Mouse (Mus musculus): ENCODE measurements at regions not wholly inside any gene's neighbourhood (a gene's known extent, or its start where the extent isn't known, plus 50 kb on each side); places are given as distances from the start of the nearest gene placed in this dataset.

GRCm38 (mm10) chr2:159422281-159422937 is 627.8 kb downstream of the Dhx35 start:
- Histone ChIP-seq H3K36me3 (no peaks in the 10 kb centered on the region), H3K27me3 (replicated peaks) (no peaks in the 10 kb centered on the region), H3K27ac (no peak overlapping the region), H3K9me3 (no peaks in the 10 kb centered on the region), H3K4me2 (no peak overlapping the region), H3K4me1 (no peaks in the 10 kb centered on the region), H3K4me3 (replicated peaks) (no peak overlapping the region), H3K9ac (no peak overlapping the region)
- 22% methylated on average over 7 of the region's 7 CpGs for WGBS
- no peak for ATAC-seq (ENCODE audit: insufficient read depth, low FRiP score, low read depth)

GRCm38 (mm10) chr2:159428201-159428600 is 633.6 kb downstream of the Dhx35 start:
- no peak for ATAC-seq (ENCODE audit: insufficient read depth, low FRiP score, low read depth)
- H3K4me1 ChIP-seq: no peaks in the 10 kb centered on the region
- H3K9me3 ChIP-seq: no peaks in the 10 kb centered on the region
- H3K27me3 ChIP-seq (replicated peaks): no peaks in the 10 kb centered on the region
- no peak overlapping the region for H3K27ac ChIP-seq
- no peak overlapping the region for H3K4me2 ChIP-seq
- H3K4me3 ChIP-seq (replicated peaks): no peak overlapping the region
- H3K36me3 ChIP-seq: no peaks in the 10 kb centered on the region
- 24% methylated on average over 1 of the region's 1 CpGs for WGBS
- H3K9ac ChIP-seq: no peak overlapping the region

- H3K27me3 ChIP-seq (replicated peaks): no peaks in the 10 kb centered on the region
- WGBS: 66% methylated on average over 5 of the region's 5 CpGs
- ATAC-seq (ENCODE audit: insufficient read depth, low FRiP score, low read depth): no peak
- no peak overlapping the region for H3K4me3 ChIP-seq (replicated peaks)
- no peak overlapping the region for H3K27ac ChIP-seq
- H3K9me3 ChIP-seq: no peaks in the 10 kb centered on the region
- H3K9ac ChIP-seq: no peak overlapping the region
- H3K36me3 ChIP-seq: no peaks in the 10 kb centered on the region
- H3K4me1 ChIP-seq: no peaks in the 10 kb centered on the region
- no peak overlapping the region for H3K4me2 ChIP-seq
These were observed 636.1 kb downstream of the Dhx35 start for GRCm38 (mm10) chr2:159430577-159431329.

GRCm38 (mm10) chr2:159438961-159439360 is 644.4 kb downstream of the Dhx35 start:
- Histone ChIP-seq H3K27me3 (replicated peaks) (no peaks in the 10 kb centered on the region), H3K36me3 (no peaks in the 10 kb centered on the region), H3K4me2 (no peak overlapping the region), H3K9ac (no peak overlapping the region), H3K4me1 (no peaks in the 10 kb centered on the region), H3K9me3 (no peaks in the 10 kb centered on the region), H3K27ac (no peak overlapping the region), H3K4me3 (replicated peaks) (no peak overlapping the region)
- whole genome bisulfite sequencing: 68% methylated on average over 6 of the region's 6 CpGs
- ATAC-seq (ENCODE audit: insufficient read depth, low FRiP score, low read depth): no peak

- Histone ChIP-seq H3K36me3 (no peaks in the 10 kb centered on the region), H3K27me3 (replicated peaks) (no peaks in the 10 kb centered on the region), H3K9ac (no peak overlapping the region), H3K4me3 (replicated peaks) (no peak overlapping the region), H3K4me1 (no peaks in the 10 kb centered on the region), H3K9me3 (no peaks in the 10 kb centered on the region), H3K27ac (no peak overlapping the region), H3K4me2 (no peak overlapping the region)
- WGBS: 29% methylated on average over 8 of the region's 8 CpGs
- ATAC-seq (ENCODE audit: insufficient read depth, low FRiP score, low read depth): no peak
These were observed 649.0 kb downstream of the Dhx35 start for GRCm38 (mm10) chr2:159443581-159443980.

GRCm38 (mm10) chr2:159446434-159446833 is 651.8 kb downstream of the Dhx35 start:
- Histone ChIP-seq H3K4me3 (replicated peaks) (no peak overlapping the region), H3K27me3 (replicated peaks) (no peaks in the 10 kb centered on the region), H3K4me2 (no peak overlapping the region), H3K4me1 (no peaks in the 10 kb centered on the region), H3K9me3 (no peaks in the 10 kb centered on the region), H3K36me3 (no peaks in the 10 kb centered on the region), H3K27ac (no peak overlapping the region), H3K9ac (no peak overlapping the region)
- WGBS: 45% methylated on average over 5 of the region's 5 CpGs
- no peak for ATAC-seq (ENCODE audit: insufficient read depth, low FRiP score, low read depth)

- H3K27ac ChIP-seq: no peak overlapping the region
- 39% methylated on average over 5 of the region's 5 CpGs for WGBS
- H3K27me3 ChIP-seq (replicated peaks): no peaks in the 10 kb centered on the region
- H3K4me2 ChIP-seq: no peak overlapping the region
- no peak for ATAC-seq (ENCODE audit: insufficient read depth, low FRiP score, low read depth)
- no peak overlapping the region for H3K9ac ChIP-seq
- no peaks in the 10 kb centered on the region for H3K4me1 ChIP-seq
- H3K36me3 ChIP-seq: no peaks in the 10 kb centered on the region
- H3K4me3 ChIP-seq (replicated peaks): no peak overlapping the region
- H3K9me3 ChIP-seq: no peaks in the 10 kb centered on the region
These were observed 652.3 kb downstream of the Dhx35 start for GRCm38 (mm10) chr2:159446886-159447285.

- H3K27me3 ChIP-seq (replicated peaks): no peaks in the 10 kb centered on the region
- H3K9me3 ChIP-seq: no peaks in the 10 kb centered on the region
- no peak overlapping the region for H3K4me2 ChIP-seq
- 85% methylated on average over 5 of the region's 5 CpGs for WGBS
- no peak overlapping the region for H3K4me3 ChIP-seq (replicated peaks)
- H3K4me1 ChIP-seq: no peaks in the 10 kb centered on the region
- H3K9ac ChIP-seq: no peak overlapping the region
- no peaks in the 10 kb centered on the region for H3K36me3 ChIP-seq
- ATAC-seq (ENCODE audit: insufficient read depth, low FRiP score, low read depth): no peak
- H3K27ac ChIP-seq: no peak overlapping the region
These were observed 654.4 kb downstream of the Dhx35 start for GRCm38 (mm10) chr2:159448976-159449375.

- Histone ChIP-seq H3K36me3 (no peaks in the 10 kb centered on the region), H3K4me2 (no peak overlapping the region), H3K27ac (no peak overlapping the region), H3K9ac (no peak overlapping the region), H3K4me3 (replicated peaks) (no peak overlapping the region), H3K9me3 (no peaks in the 10 kb centered on the region), H3K27me3 (replicated peaks) (no peaks in the 10 kb centered on the region), H3K4me1 (no peaks in the 10 kb centered on the region)
- 39% methylated on average over 9 of the region's 9 CpGs for WGBS
- no peak for ATAC-seq (ENCODE audit: insufficient read depth, low FRiP score, low read depth)
These were observed 656.8 kb downstream of the Dhx35 start for GRCm38 (mm10) chr2:159451439-159451838.

- H3K36me3 ChIP-seq: no peaks in the 10 kb centered on the region
- no peak overlapping the region for H3K27ac ChIP-seq
- no peak for ATAC-seq (ENCODE audit: insufficient read depth, low FRiP score, low read depth)
- H3K9ac ChIP-seq: no peak overlapping the region
- no peak overlapping the region for H3K4me2 ChIP-seq
- no peaks in the 10 kb centered on the region for H3K4me1 ChIP-seq
- H3K27me3 ChIP-seq (replicated peaks): no peaks in the 10 kb centered on the region
- WGBS: 66% methylated on average over 6 of the region's 6 CpGs
- H3K4me3 ChIP-seq (replicated peaks): no peak overlapping the region
- no peaks in the 10 kb centered on the region for H3K9me3 ChIP-seq
These were observed 686.9 kb downstream of the Dhx35 start for GRCm38 (mm10) chr2:159481399-159482080.

GRCm38 (mm10) chr2:159491090-159491489 is 696.5 kb downstream of the Dhx35 start:
- Histone ChIP-seq H3K9ac (no peak overlapping the region), H3K4me2 (no peak overlapping the region), H3K4me1 (no peaks in the 10 kb centered on the region), H3K27ac (no peak overlapping the region), H3K27me3 (replicated peaks) (no peaks in the 10 kb centered on the region), H3K4me3 (replicated peaks) (no peak overlapping the region), H3K9me3 (no peaks in the 10 kb centered on the region), H3K36me3 (no peaks in the 10 kb centered on the region)
- WGBS: 32% methylated on average over 3 of the region's 3 CpGs
- ATAC-seq (ENCODE audit: insufficient read depth, low FRiP score, low read depth): no peak

- Histone ChIP-seq H3K27me3 (replicated peaks) (no peaks in the 10 kb centered on the region), H3K9me3 (no peaks in the 10 kb centered on the region), H3K4me2 (no peak overlapping the region), H3K9ac (no peak overlapping the region), H3K4me1 (no peaks in the 10 kb centered on the region), H3K36me3 (no peaks in the 10 kb centered on the region), H3K4me3 (replicated peaks) (no peak overlapping the region), H3K27ac (no peak overlapping the region)
- WGBS: 63% methylated on average over 2 of the region's 2 CpGs
- ATAC-seq (ENCODE audit: insufficient read depth, low FRiP score, low read depth): no peak
These were observed 704.1 kb downstream of the Dhx35 start for GRCm38 (mm10) chr2:159498691-159499090.
